Comparison of ENCODE assay signal across 13 mouse cellular contexts in the genomic region with DNA sequence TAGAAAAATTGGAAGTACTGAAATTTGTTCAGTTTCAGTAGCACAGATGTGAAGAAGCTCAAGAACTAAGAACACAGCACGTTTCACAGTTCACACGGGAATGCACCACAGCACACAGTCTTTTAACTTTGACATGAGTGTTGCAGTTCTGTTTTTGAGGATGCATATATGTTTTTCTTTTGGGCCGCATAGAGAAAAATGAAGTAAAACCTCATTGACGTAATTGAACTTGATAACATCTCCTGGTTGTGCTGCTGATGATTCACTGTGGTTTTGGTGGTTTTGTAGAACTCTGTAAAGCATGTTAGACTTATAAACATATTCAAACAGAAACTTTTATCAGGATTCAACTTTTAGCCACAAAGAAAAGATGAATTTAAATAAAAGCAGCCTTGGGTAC.
DNase-seq lines count a peak whose midpoint lies in the region; ATAC-seq and TF ChIP-seq lines count a peak whose summit lies in the region.
"Had no signal": no experiment of that assay in that cellular context is flagged by ENCODE, and none has a peak within 500 bp of the region (broad histone marks: within the 10 kb centered on the region; RNA-seq: fewer than 3 reads in every experiment).

No protein-coding gene starts in this region.

- H3K4me2 ChIP-seq in forebrain, postnatal 0 days (ENCODE audit: low read depth) = no peak overlapping the region
- no peak overlapping the region for H3K4me2 ChIP-seq in kidney, embryonic 16.5 days (replicated peaks; ENCODE audit: low read depth, low read length)
- H3K4me2 ChIP-seq: heart, embryonic 12.5 days; intestine, embryonic 15.5 days had no signal

- WGBS in thymus, adult 2 months = 3% methylated on average over 4 of the region's 4 CpGs
- 74% methylated on average over 4 of the region's 4 CpGs for WGBS in forebrain, postnatal 0 days
- whole genome bisulfite sequencing in kidney, embryonic 16.5 days = 72% methylated on average over 4 of the region's 4 CpGs

- no peaks in the 10 kb centered on the region for H3K27me3 ChIP-seq in thymus, adult 2 months (ENCODE audit: control insufficient read depth, insufficient read depth, low read length)
- H3K27me3 ChIP-seq in forebrain, postnatal 0 days (ENCODE audit: insufficient read depth, low read length) = no peaks in the 10 kb centered on the region
- no peaks in the 10 kb centered on the region for H3K27me3 ChIP-seq in kidney, embryonic 16.5 days (ENCODE audit: insufficient read depth, low read length)
- H3K27me3 ChIP-seq: heart, embryonic 12.5 days; intestine, embryonic 15.5 days had no signal

- H3K9ac ChIP-seq in forebrain, postnatal 0 days = no peak overlapping the region
- H3K9ac ChIP-seq in kidney, embryonic 16.5 days (replicated peaks; ENCODE audit: low read length) = no peak overlapping the region
- H3K9ac ChIP-seq: heart, embryonic 12.5 days; intestine, embryonic 15.5 days had no signal

- TF ChIP-seq POLR2A in thymus, adult 2 months (IDR thresholded peaks at IDR 0.05; ENCODE audit: control insufficient read depth, extremely low read depth, insufficient read depth, low read length, poor library complexity) = no peak

- ATAC-seq in activated CD4-positive, CD25-positive, alpha-beta regulatory T cell, adult 4 months = peak; percentile 98
- ATAC-seq in megakaryocyte, adult 5-6 weeks (ENCODE audit: poor library complexity, severe bottlenecking) = peak; percentile 89
- no peak for ATAC-seq in forebrain, postnatal 0 days
- ATAC-seq in kidney, embryonic 16.5 days (ENCODE audit: low FRiP score, low TSS enrichment) = no peak
- ATAC-seq: intestine, embryonic 15.5 days; midbrain, embryonic 16.5 days had no signal

- no peak overlapping the region for H3K4me3 ChIP-seq in thymus, adult 2 months (ENCODE audit: control insufficient read depth, insufficient read depth, low read length)
- no peak overlapping the region for H3K4me3 ChIP-seq in forebrain, postnatal 0 days (ENCODE audit: low read depth, low read length)
- no peak overlapping the region for H3K4me3 ChIP-seq in kidney, embryonic 16.5 days (ENCODE audit: low read length)
- H3K4me3 ChIP-seq: heart, embryonic 12.5 days; intestine, embryonic 15.5 days had no signal

- H3K4me1 ChIP-seq in thymus, adult 2 months (replicated peaks; ENCODE audit: control insufficient read depth, insufficient read depth, low read length) = peaks cover 4% of the 10 kb centered on the region
- H3K4me1 ChIP-seq in forebrain, postnatal 0 days (ENCODE audit: insufficient read depth) = no peaks in the 10 kb centered on the region
- H3K4me1 ChIP-seq in kidney, embryonic 16.5 days (ENCODE audit: insufficient read depth, low read length) = no peaks in the 10 kb centered on the region
- H3K4me1 ChIP-seq: heart, embryonic 12.5 days; intestine, embryonic 15.5 days had no signal

- H3K27ac ChIP-seq in thymus, adult 2 months (ENCODE audit: control insufficient read depth, insufficient read depth, low read length) = no peak overlapping the region; the same call in 1 of the 2 replicates
- no peak overlapping the region for H3K27ac ChIP-seq in forebrain, postnatal 0 days (ENCODE audit: low read depth, low read length)
- H3K27ac ChIP-seq in kidney, embryonic 16.5 days (ENCODE audit: low read length) = no peak overlapping the region
- H3K27ac ChIP-seq: intestine, embryonic 15.5 days had no signal

- no peak for TF ChIP-seq CTCF in thymus, adult 2 months (IDR thresholded peaks at IDR 0.05; ENCODE audit: borderline replicate concordance, control insufficient read depth, extremely low read depth, insufficient read depth, low read length, poor library complexity)
- TF ChIP-seq CTCF in forebrain, postnatal 0 days (IDR thresholded peaks at IDR 0.05; ENCODE audit: low read depth) = no peak

- peak; percentile 24 for DNase-seq in thymus, adult 2 months
- no peak for DNase-seq in thymus, postnatal 4 days
- no peak for DNase-seq in forebrain, postnatal 0 days
- no peak for DNase-seq in ovary, postnatal 14 days (ENCODE audit: low spot score)
- DNase-seq: embryo, embryonic 11 days; layer of hippocampus, adult 9-11 months; right cerebral cortex, adult 18-20 months had no signal

- no peaks in the 10 kb centered on the region for H3K36me3 ChIP-seq in thymus, adult 2 months (ENCODE audit: control insufficient read depth, insufficient read depth, low read length)
- no peaks in the 10 kb centered on the region for H3K36me3 ChIP-seq in forebrain, postnatal 0 days (ENCODE audit: insufficient read depth)
- H3K36me3 ChIP-seq in kidney, embryonic 16.5 days (ENCODE audit: insufficient read depth, low read length) = no peaks in the 10 kb centered on the region
- H3K36me3 ChIP-seq: heart, embryonic 12.5 days; intestine, embryonic 15.5 days had no signal

- H3K9me3 ChIP-seq in forebrain, postnatal 0 days (ENCODE audit: low read length) = no peaks in the 10 kb centered on the region
- no peaks in the 10 kb centered on the region for H3K9me3 ChIP-seq in kidney, embryonic 16.5 days (ENCODE audit: low read length)
- H3K9me3 ChIP-seq: heart, embryonic 12.5 days; intestine, embryonic 15.5 days had no signal

Comparison
In these comparisons a context has a peak if more than half of its experiments do, and no peak if none do; other contexts are left out.
1. ATAC-seq: peak in activated CD4-positive, CD25-positive, alpha-beta regulatory T cell, adult 4 months (single experiment) and megakaryocyte, adult 5-6 weeks (single experiment); none in forebrain, postnatal 0 days (single experiment) and kidney, embryonic 16.5 days (single experiment).